Mouse (Mus musculus): ENCODE data around the gene Acsm5.
"Not testable (repeated sequence)": the region's sequence is repeated elsewhere in the genome, so short reads cannot be mapped to it uniquely, and the experiment has no call there.

Gene Acsm5

GRCm38 (mm10) chr7:119545572-119545971 is 26.3 kb downstream of the Acsm5 start:
- no peak for DNase-seq (ENCODE audit: low spot score in 2 of 2)

- DNase-seq (ENCODE audit: low spot score in 2 of 2) = no peak
These were observed 31.4 kb downstream of the Acsm5 start for GRCm38 (mm10) chr7:119550471-119551222.

DNA sequence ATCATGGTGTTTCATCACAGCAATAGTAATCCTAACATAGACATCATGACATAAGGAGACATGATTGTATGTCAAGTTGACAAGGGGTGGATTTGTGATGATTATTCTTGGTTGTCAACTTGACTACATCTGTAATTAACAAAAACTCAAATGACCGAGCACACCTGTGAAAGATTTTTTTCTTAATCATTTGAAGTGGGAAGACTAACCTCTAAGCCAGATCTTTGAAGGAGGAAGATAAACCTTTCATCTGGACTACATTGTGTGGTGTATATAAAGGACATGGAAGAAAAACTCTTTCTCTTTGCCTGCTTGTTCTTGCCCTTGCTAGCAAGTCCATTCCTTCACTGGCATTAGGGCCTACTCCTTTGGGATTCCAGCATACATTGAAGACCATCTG is 34.8 kb downstream of the Acsm5 start, which contains the start of gene Acsm2:
Acsm2 (plus strand) TSS at position 301 of the 400 bp plus-strand sequence.
- DNase-seq (ENCODE audit: low spot score in 2 of 2) = no peak

- no peak for DNase-seq (ENCODE audit: low spot score in 2 of 2)
These were observed 40.7 kb downstream of the Acsm5 start for GRCm38 (mm10) chr7:119559789-119560451.

GRCm38 (mm10) chr7:119560452-119560835 is 41.2 kb downstream of the Acsm5 start:
- DNase-seq (ENCODE audit: low spot score in 2 of 2) = no peak

DNA sequence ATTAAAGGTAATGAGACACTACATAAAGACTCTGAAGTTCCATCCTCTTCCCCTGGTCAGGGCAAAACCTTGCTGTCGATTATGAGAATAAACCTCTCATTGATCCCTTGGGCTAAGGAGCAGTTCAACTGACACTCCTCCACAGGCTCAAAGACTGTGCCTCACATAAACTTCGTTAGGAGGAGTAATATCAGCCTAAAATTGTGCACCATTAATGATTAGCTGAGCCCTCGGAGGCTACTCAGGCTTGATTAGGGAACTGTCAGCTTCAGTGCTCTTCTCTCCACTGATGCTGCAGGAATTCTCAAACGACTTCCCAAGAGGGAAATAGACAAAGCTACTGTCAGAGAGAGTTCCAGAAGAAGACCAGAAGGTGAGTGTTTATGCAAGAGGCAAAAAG is 42.2 kb downstream of the Acsm5 start:
- no peak for DNase-seq (ENCODE audit: low spot score in 2 of 2)

- DNase-seq (ENCODE audit: low spot score in 2 of 2) = not testable (repeated sequence)
These were observed 43.2 kb downstream of the Acsm5 start for GRCm38 (mm10) chr7:119562476-119562875.

- no peak for DNase-seq (ENCODE audit: low spot score in 2 of 2)
These were observed 75.4 kb downstream of the Acsm5 start for GRCm38 (mm10) chr7:119594530-119595107.

Measured in frontal cortex, postnatal 10 days (tissue).